Mouse (Mus musculus) limb, embryonic 11.5 days (tissue): Measurements from ENCODE around the gene Aloxe3. TPM values are rescaled to one million over a fixed set of nuclear protein-coding genes. Genes with fewer than 3 reads are reported as not detected.

Source experiments
- ATAC-seq: fragments of 200-750 bp; cut with Nextera tagmentation; 2 replicates; pipeline ENCODE4 v1.8.0; 2017; ENCODE audit warnings: low read depth; ENCODE audit not compliant: insufficient number of reproducible peaks, low FRiP score, low TSS enrichment
- DNase-seq: peaks from one replicate; pipeline ENCODE4 v3.0.0-alpha.2; 2015; ENCODE audit warnings: low spot score
- H3K27ac ChIP-seq: fragments of 300-500 bp; sonication (generic); replicated peaks from 2 replicates; pipeline ENCODE4 v1.5.1; 2014; ENCODE audit warnings: low read depth, mild to moderate bottlenecking, low read length
- H3K27me3 ChIP-seq: fragments of 300-500 bp; sonication (generic); 2 replicates; pipeline ENCODE4 v1.6.1; 2014; ENCODE audit warnings: mild to moderate bottlenecking, low read length, mixed read lengths; ENCODE audit not compliant: control insufficient read depth, insufficient read depth
- H3K36me3 ChIP-seq: fragments of 300-500 bp; sonication (generic); 2 replicates; pipeline ENCODE4 v1.6.1; 2014; ENCODE audit warnings: mild to moderate bottlenecking, low read length, moderate library complexity, mixed read lengths; ENCODE audit not compliant: control insufficient read depth, insufficient read depth
- H3K4me1 ChIP-seq: fragments of 300-500 bp; sonication (generic); 2 replicates; pipeline ENCODE4 v1.6.1; 2014; ENCODE audit warnings: low read length, mixed read lengths; ENCODE audit not compliant: control insufficient read depth, insufficient read depth
- H3K4me2 ChIP-seq: fragments of 300-500 bp; sonication (generic); 2 replicates; pipeline ENCODE4 v1.6.1; 2014; ENCODE audit warnings: low read depth, mild to moderate bottlenecking, moderate library complexity; ENCODE audit not compliant: severe bottlenecking
- H3K4me3 ChIP-seq: fragments of 300-500 bp; sonication (generic); 2 replicates; pipeline ENCODE4 v1.5.1; 2014; ENCODE audit warnings: low read depth, low read length
- H3K9ac ChIP-seq: fragments of 300-500 bp; sonication (generic); 2 replicates; pipeline ENCODE4 v1.6.1; 2014; ENCODE audit warnings: mild to moderate bottlenecking, low read length
- H3K9me3 ChIP-seq: fragments of 300-500 bp; sonication (generic); 2 replicates; pipeline ENCODE4 v1.6.1; 2016; ENCODE audit warnings: low read length; ENCODE audit not compliant: control insufficient read depth
- WGBS: fragments of 180-500 bp; shearing (Covaris S2); extraction: QIAGEN DNeasy Blood & Tissue Kit; methylation state at CpG from one replicate; pipeline ENCODE4 v1.1.7; 2014; 5-methylcytosine and 5-hydroxymethylcytosine counted together
- polyA plus RNA-seq: library from polyadenylated mRNA; unstranded; fragments of >200 nt; fragmentation: Nextera tagmentation; extraction: Ambion mirVana; gene quantifications from 2 replicates; pipeline ENCODE4 v1.2.1, GENCODE M21; 2014

The Aloxe3 gene
- polyA plus RNA-seq, 1 experiment from 2014 or later, result 0.25 TPM

DNA sequence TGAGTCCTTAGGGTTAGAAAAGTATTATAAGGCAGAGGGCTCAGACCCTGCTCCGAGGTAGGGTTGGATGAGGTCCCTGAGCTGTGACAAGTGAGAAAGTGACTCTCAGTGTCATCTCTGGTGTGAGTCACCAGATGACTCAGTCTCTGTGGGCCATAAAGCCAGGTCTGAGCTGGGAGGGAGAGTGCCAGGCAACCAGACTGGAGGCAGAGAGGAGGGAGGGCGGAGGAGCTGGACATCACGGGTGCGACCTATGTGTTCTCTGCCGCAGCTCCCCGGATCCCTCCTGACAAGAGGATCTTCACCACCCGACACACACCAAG lies 23.3 kb upstream of the Aloxe3 start:
- DNase-seq, result no peak
- peaks cover 24% of the 10 kb centered on the region; the same call in 1 of the 2 replicates for H3K36me3 ChIP-seq
- H3K4me1 ChIP-seq, result peaks cover 25% of the 10 kb centered on the region
- no peaks in the 10 kb centered on the region for H3K27me3 ChIP-seq
- H3K9me3 ChIP-seq, result no peaks in the 10 kb centered on the region
- H3K4me3 ChIP-seq, result no peak overlapping the region
- no peak overlapping the region for H3K27ac ChIP-seq
- no peak overlapping the region for H3K9ac ChIP-seq
- H3K4me2 ChIP-seq, result no peak overlapping the region
- WGBS, result 97% methylated on average over 7 of the region's 7 CpGs
- ATAC-seq, result no peak

- ATAC-seq (no peak), DNase-seq (no peak)
- H3K27ac ChIP-seq, result no peak overlapping the region
- peaks cover 24% of the 10 kb centered on the region; the same call in 1 of the 2 replicates for H3K36me3 ChIP-seq
- H3K4me3 ChIP-seq, result no peak overlapping the region
- no peak overlapping the region for H3K9ac ChIP-seq
- H3K4me1 ChIP-seq, result peaks cover 18% of the 10 kb centered on the region
- no peaks in the 10 kb centered on the region for H3K9me3 ChIP-seq
- H3K27me3 ChIP-seq, result no peaks in the 10 kb centered on the region
- H3K4me2 ChIP-seq, result no peak overlapping the region
- 94% methylated on average over 14 of the region's 14 CpGs for WGBS
Observed at GRCm38 (mm10) chr11:69103121-69103520, 22.6 kb upstream of the Aloxe3 start.

- no peaks in the 10 kb centered on the region for H3K27me3 ChIP-seq
- DNase-seq (no peak), ATAC-seq (no peak)
- H3K4me2 ChIP-seq, result no peak overlapping the region
- H3K4me1 ChIP-seq, result peaks cover 12% of the 10 kb centered on the region
- H3K9me3 ChIP-seq, result no peaks in the 10 kb centered on the region
- H3K36me3 ChIP-seq, result peaks cover 24% of the 10 kb centered on the region; the same call in 1 of the 2 replicates
- 92% methylated on average over 15 of the region's 15 CpGs for WGBS
- no peak overlapping the region for H3K9ac ChIP-seq
- no peak overlapping the region for H3K4me3 ChIP-seq
- H3K27ac ChIP-seq, result no peak overlapping the region
Observed at GRCm38 (mm10) chr11:69103531-69104435, 21.9 kb upstream of the Aloxe3 start.

DNA sequence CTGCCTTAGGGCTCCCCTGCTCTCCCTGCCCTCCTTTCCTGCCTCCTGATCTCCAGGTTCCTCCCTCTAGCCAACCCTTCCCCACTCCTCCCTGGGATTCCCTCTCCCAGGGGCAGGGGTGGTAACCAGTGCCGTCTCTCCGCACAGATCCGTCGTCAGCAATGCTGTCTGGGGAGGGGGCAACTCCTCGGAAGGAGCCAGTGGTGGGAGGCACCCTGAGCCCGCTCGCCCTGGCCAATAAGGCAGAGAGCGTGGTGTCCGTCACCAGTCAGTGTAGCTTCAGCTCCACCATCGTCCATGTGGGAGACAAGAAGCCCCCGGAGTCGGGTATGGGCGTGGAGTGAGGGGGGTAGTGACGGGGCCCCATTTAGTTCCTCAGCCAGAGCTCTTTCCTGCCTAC lies 21.2 kb upstream of the Aloxe3 start:
- H3K4me2 ChIP-seq, result no peak overlapping the region
- ATAC-seq (no peak), DNase-seq (no peak)
- no peaks in the 10 kb centered on the region for H3K9me3 ChIP-seq
- WGBS, result 86% methylated on average over 14 of the region's 14 CpGs
- peaks cover 8% of the 10 kb centered on the region for H3K4me1 ChIP-seq
- H3K36me3 ChIP-seq, result peaks cover 24% of the 10 kb centered on the region; the same call in 1 of the 2 replicates
- H3K4me3 ChIP-seq, result no peak overlapping the region
- no peak overlapping the region for H3K27ac ChIP-seq
- H3K27me3 ChIP-seq, result no peaks in the 10 kb centered on the region
- H3K9ac ChIP-seq, result no peak overlapping the region

DNA sequence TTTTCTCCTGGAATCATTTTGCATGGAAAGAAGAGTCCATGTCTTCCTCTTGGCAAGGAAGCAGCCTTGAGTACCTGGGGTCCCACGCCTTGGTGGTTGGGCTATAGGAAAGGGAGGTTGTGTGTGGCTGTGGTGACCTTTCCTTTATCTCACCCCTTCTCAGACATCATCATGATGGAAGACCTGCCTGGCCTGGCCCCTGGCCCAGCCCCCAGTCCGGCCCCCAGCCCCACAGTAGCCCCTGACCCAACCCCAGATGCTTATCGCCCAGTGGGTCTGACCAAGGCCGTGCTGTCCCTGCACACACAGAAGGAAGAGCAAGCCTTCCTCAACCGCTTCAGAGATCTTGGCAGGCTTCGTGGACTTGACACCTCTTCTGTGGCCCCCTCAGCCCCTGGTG lies 20.5 kb upstream of the Aloxe3 start:
- H3K27ac ChIP-seq, result 0 out of 2 replicates have a peak overlapping the region, but pooled peaks have one; percentile 18
- H3K9me3 ChIP-seq, result no peaks in the 10 kb centered on the region
- ATAC-seq (no peak), DNase-seq (no peak)
- no peak overlapping the region for H3K4me3 ChIP-seq
- no peaks in the 10 kb centered on the region for H3K27me3 ChIP-seq
- 89% methylated on average over 6 of the region's 6 CpGs for WGBS
- H3K4me2 ChIP-seq, result no peak overlapping the region
- peaks cover 5% of the 10 kb centered on the region for H3K4me1 ChIP-seq
- peaks cover 24% of the 10 kb centered on the region; the same call in 1 of the 2 replicates for H3K36me3 ChIP-seq
- no peak overlapping the region for H3K9ac ChIP-seq

DNA sequence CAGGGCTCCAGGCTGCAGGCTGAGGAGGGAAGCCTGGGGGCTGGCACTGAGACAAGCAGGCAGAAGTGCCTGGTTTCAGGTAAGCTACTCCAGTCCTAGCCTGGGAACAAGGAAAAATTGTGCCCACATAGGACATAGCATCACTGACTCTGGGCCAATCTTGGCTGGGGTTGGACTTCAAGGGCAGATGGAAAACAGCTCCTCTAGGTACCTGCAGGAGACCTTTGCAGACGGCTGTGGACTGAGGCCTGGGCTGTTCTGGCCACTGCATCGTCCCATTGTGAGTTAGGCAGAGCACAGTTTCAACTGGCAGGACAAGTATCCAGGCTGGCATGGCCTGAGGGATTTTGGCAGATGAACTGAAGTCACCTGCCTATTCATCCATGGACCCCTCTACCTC lies 19.9 kb upstream of the Aloxe3 start:
- no peak for ATAC-seq
- no peak overlapping the region for H3K9ac ChIP-seq

DNA sequence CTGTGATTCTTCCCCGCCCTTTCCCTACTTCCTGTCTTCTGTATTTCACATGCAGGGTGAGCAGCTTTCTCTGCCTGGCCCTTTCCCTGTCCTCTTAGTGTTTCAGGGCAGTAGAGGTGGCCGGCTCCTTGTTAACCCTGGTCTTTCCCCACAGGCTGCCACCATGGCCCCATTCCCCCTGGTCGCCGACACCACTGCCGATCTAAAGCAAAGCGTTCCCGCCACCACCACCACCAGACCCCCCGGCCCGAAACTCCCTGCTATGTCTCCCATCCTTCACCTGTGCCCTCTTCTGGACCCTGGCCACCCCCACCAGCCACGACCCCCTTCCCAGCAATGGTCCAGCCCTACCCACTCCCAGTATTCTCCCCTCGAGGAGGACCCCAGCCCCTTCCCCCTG lies 19.4 kb upstream of the Aloxe3 start:
- 96% methylated on average over 11 of the region's 11 CpGs for WGBS
- H3K9me3 ChIP-seq, result no peaks in the 10 kb centered on the region

More for the DNA sequence above, 19.9 kb upstream of the Aloxe3 start:
- Histone ChIP-seq H3K9me3 (no peaks in the 10 kb centered on the region), H3K27ac (no peak overlapping the region), H3K4me3 (no peak overlapping the region), H3K36me3 (peaks cover 24% of the 10 kb centered on the region; the same call in 1 of the 2 replicates), H3K4me2 (no peak overlapping the region), H3K27me3 (no peaks in the 10 kb centered on the region), H3K4me1 (no peaks in the 10 kb centered on the region)
- 79% methylated on average over 2 of the region's 2 CpGs for WGBS
- DNase-seq, result no peak

GRCm38 (mm10) chr11:69106842-69107241 lies 18.9 kb upstream of the Aloxe3 start:
- 84% methylated on average over 11 of the region's 11 CpGs for WGBS
- H3K4me3 ChIP-seq, result no peak overlapping the region
- ATAC-seq (no peak), DNase-seq (no peak)
- no peaks in the 10 kb centered on the region for H3K27me3 ChIP-seq
- H3K4me2 ChIP-seq, result no peak overlapping the region
- no peaks in the 10 kb centered on the region for H3K9me3 ChIP-seq
- H3K27ac ChIP-seq, result no peak overlapping the region
- no peak overlapping the region for H3K9ac ChIP-seq
- peaks cover 24% of the 10 kb centered on the region; the same call in 1 of the 2 replicates for H3K36me3 ChIP-seq
- H3K4me1 ChIP-seq, result 0 out of 2 replicates have a peak, but pooled peaks cover 3% of the 10 kb centered on the region

More for the DNA sequence above, 19.4 kb upstream of the Aloxe3 start:
- ATAC-seq (no peak), DNase-seq (no peak)
- no peak overlapping the region for H3K4me3 ChIP-seq
- H3K27ac ChIP-seq, result no peak overlapping the region
- no peak overlapping the region for H3K9ac ChIP-seq
- no peaks in the 10 kb centered on the region for H3K27me3 ChIP-seq
- no peak overlapping the region for H3K4me2 ChIP-seq
- H3K4me1 ChIP-seq, result no peaks in the 10 kb centered on the region
- H3K36me3 ChIP-seq, result peaks cover 24% of the 10 kb centered on the region; the same call in 1 of the 2 replicates
